Mouse (Mus musculus) midbrain, embryonic 15.5 days (tissue): Measurements from ENCODE around the gene Zfp276. TPM values are rescaled to one million over a fixed set of nuclear protein-coding genes. Genes with fewer than 3 reads are reported as not detected.
"Not testable (repeated sequence)": the region's sequence is repeated elsewhere in the genome, so short reads cannot be mapped to it uniquely, and the experiment has no call there.

Experiments used
- ATAC-seq: fragments of 200-750 bp; cut with Nextera tagmentation; replicated peaks from 2 replicates; pipeline ENCODE4 v1.8.0; 2017; ENCODE audit warnings: moderate TSS enrichment
- H3K27ac ChIP-seq: fragments of 300-500 bp; sonication (generic); 2 replicates; pipeline ENCODE4 v1.5.1; 2015; ENCODE audit warnings: mild to moderate bottlenecking, inconsistent platforms
- H3K27me3 ChIP-seq: fragments of 300-500 bp; sonication (generic); replicated peaks from 2 replicates; pipeline ENCODE4 v1.6.1; 2015; ENCODE audit warnings: inconsistent platforms
- H3K36me3 ChIP-seq: fragments of 300-500 bp; sonication (generic); replicated peaks from 2 replicates; pipeline ENCODE4 v1.6.1; 2015; ENCODE audit warnings: inconsistent platforms
- H3K4me1 ChIP-seq: fragments of 300-500 bp; sonication (generic); 2 replicates; pipeline ENCODE4 v1.6.1; 2015; ENCODE audit warnings: inconsistent platforms
- H3K4me2 ChIP-seq: fragments of 300-500 bp; sonication (generic); 2 replicates; pipeline ENCODE4 v1.6.1; 2015; ENCODE audit warnings: inconsistent platforms, mild to moderate bottlenecking, moderate library complexity
- H3K4me3 ChIP-seq: fragments of 300-500 bp; sonication (generic); 2 replicates; pipeline ENCODE4 v1.5.1; 2015; ENCODE audit warnings: mild to moderate bottlenecking, inconsistent platforms
- H3K9ac ChIP-seq: fragments of 300-500 bp; sonication (generic); 2 replicates; pipeline ENCODE4 v1.6.1; 2015; ENCODE audit warnings: mild to moderate bottlenecking, inconsistent platforms
- H3K9me3 ChIP-seq: fragments of 300-500 bp; sonication (generic); 2 replicates; pipeline ENCODE4 v1.6.1; 2016; ENCODE audit warnings: inconsistent platforms
- WGBS: fragments of 180-500 bp; shearing (Covaris S2); methylation state at CpG from one replicate; pipeline ENCODE4 v1.1.7; 2015; ENCODE audit warnings: mixed read lengths; 5-methylcytosine and 5-hydroxymethylcytosine counted together
- polyA plus RNA-seq: library from polyadenylated mRNA; unstranded; fragments of >200 nt; fragmentation: Nextera tagmentation; extraction: Ambion mirVana; gene quantifications from 2 replicates; pipeline ENCODE4 v1.2.1, GENCODE M21; 2015

Zfp276 gene
- polyA plus RNA-seq, 1 experiment from 2014 or later, result 28.2 TPM

DNA sequence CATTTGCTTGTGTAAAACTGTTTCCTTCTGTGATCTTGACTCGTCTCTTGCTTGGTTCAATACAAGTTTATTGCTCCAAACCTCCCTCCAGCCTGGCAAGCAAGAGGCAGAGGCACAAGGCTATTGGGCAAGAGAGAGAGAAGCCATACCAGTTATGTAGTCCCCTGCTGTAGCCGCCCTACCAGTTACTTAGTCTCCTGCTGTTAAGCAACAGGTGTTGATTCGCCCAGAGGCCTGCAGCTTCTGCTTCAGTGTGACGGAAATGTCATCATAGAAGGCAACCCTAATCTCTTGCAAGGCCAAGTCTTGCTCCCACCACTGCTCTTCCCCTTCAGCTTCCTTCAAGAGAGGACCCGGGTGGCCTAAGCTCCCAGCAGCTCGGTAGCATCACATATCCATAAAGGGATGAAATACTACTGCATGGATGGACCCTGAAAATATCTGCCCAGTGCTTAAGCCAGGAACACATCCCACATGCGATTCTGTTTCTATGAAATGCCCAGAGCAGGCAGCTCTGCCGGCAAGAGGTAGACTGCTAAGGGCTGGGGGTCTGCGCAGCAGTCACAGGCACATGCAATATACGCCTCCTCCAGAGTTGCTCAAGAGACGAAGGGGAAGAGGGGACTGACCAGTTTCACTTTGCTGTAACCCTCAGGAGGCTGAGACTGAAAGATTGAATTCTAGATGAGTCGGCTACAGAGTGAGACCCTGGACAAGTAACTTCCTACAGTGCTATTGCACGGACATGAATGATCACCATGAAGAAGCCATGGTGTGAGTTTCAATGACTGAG is 26.5 kb downstream of the Zfp276 start:
- Histone ChIP-seq H3K9ac (no peak overlapping the region), H3K36me3 (no peaks in the 10 kb centered on the region), H3K9me3 (no peaks in the 10 kb centered on the region), H3K4me3 (no peak overlapping the region), H3K4me1 (no peaks in the 10 kb centered on the region), H3K27me3 (no peaks in the 10 kb centered on the region), H3K27ac (no peak overlapping the region), H3K4me2 (no peak overlapping the region)
- 89% methylated on average over 13 of the region's 13 CpGs for WGBS
- ATAC-seq, result no peak

DNA sequence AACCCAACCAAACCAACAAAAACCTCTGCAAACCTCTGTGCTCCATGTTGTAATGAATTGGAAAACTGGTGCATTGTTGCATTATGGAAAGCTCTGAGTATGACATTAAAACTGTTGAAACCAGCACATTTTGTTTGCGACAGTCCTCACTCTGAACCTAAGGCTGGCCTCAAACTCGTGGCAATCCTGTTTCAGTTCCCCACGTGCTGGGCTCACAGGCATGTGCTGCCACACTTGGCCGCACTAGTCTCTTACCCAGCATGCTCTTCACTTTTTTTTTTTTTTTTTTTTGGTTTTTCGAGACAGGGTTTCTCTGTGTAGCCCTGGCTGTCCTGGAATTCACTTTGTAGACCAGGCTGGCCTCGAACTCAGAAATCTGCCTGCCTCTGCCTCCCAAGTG is 29.0 kb downstream of the Zfp276 start:
- H3K27me3 ChIP-seq, ATAC-seq, H3K36me3 ChIP-seq, H3K4me3 ChIP-seq, H3K4me2 ChIP-seq, H3K9ac ChIP-seq, H3K4me1 ChIP-seq, H3K9me3 ChIP-seq, H3K27ac ChIP-seq: not testable (repeated sequence)
- 95% methylated on average over 5 of the region's 6 CpGs for WGBS

DNA sequence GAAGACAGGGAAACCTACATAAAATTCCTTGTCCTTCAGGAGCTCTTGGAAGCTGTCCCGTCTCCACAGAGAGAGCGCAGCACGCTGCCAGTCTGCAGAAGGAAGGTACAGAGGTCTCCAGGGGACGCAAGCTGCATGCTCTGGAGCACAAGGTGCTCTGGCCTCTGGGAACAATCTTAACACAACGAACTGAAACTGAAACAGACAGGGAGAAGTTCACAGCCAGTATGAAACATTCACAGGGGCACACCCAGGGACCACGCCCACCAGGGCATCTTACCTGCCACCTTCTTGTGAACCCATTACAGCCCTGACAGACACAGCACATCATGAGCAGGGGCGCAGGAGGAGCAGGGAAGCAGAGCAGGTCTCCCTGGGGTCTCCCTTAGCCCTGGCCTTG is 30.0 kb downstream of the Zfp276 start:
- H3K9me3 ChIP-seq, result no peaks in the 10 kb centered on the region
- H3K36me3 ChIP-seq, result no peaks in the 10 kb centered on the region
- no peak overlapping the region for H3K9ac ChIP-seq
- WGBS, result 90% methylated on average over 7 of the region's 7 CpGs
- H3K4me3 ChIP-seq, result no peak overlapping the region
- H3K27me3 ChIP-seq, result no peaks in the 10 kb centered on the region
- no peaks in the 10 kb centered on the region for H3K4me1 ChIP-seq
- H3K4me2 ChIP-seq, result no peak overlapping the region
- no peak for ATAC-seq
- H3K27ac ChIP-seq, result no peak overlapping the region

DNA sequence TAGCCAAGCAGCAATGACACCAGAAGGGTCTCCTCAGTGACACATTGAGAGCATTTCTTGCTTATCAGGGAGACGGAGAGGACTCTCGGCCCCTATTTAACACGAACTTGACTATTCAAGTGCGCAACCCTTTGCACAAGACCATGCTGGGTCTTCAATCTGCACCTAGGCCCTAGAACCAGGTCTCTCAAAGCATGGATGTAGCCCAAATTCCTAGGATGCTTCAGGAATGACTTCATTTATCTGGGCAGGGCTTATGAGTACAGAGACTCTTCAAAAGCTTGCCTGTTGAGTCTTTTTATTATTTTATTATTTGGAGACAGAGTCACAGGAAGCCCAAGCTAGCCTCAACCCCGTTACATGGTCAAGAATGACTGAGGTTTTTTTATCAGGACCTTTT is 30.5 kb downstream of the Zfp276 start:
- H3K27me3 ChIP-seq, result no peaks in the 10 kb centered on the region
- WGBS, result 93% methylated on average over 5 of the region's 5 CpGs

DNA sequence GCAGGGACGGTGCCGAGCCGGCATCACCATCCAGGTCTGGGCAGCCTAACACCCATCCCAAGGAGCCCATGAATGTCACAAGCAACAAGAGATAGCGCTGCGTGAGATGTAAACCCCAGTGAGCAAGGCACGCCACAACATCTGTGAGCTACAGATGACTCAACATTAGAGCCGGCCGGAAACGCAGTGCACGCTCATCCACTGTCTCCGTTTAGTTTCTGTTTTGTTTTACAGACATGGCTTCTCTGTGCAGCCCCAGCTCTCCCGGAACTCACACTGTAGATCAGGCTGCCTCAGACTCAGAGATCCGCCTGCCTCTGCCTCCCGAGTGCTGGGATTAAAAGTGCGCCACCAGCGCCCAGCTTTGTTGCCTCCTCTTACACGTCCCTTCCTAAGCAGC is 33.4 kb downstream of the Zfp276 start:
- no peaks in the 10 kb centered on the region for H3K9me3 ChIP-seq
- H3K4me3 ChIP-seq, result no peak overlapping the region
- no peaks in the 10 kb centered on the region for H3K4me1 ChIP-seq
- 96% methylated on average over 17 of the region's 17 CpGs for WGBS
- no peak for ATAC-seq
- no peak overlapping the region for H3K9ac ChIP-seq
- no peak overlapping the region for H3K4me2 ChIP-seq
- H3K27me3 ChIP-seq, result no peaks in the 10 kb centered on the region
- H3K36me3 ChIP-seq, result no peaks in the 10 kb centered on the region
- H3K27ac ChIP-seq, result no peak overlapping the region

More for the DNA sequence above, 30.5 kb downstream of the Zfp276 start:
- no peak overlapping the region for H3K4me2 ChIP-seq
- no peak overlapping the region for H3K9ac ChIP-seq
- ATAC-seq, result no peak
- no peak overlapping the region for H3K27ac ChIP-seq
- no peaks in the 10 kb centered on the region for H3K36me3 ChIP-seq
- H3K9me3 ChIP-seq, result no peaks in the 10 kb centered on the region
- H3K4me1 ChIP-seq, result no peaks in the 10 kb centered on the region
- H3K4me3 ChIP-seq, result no peak overlapping the region

DNA sequence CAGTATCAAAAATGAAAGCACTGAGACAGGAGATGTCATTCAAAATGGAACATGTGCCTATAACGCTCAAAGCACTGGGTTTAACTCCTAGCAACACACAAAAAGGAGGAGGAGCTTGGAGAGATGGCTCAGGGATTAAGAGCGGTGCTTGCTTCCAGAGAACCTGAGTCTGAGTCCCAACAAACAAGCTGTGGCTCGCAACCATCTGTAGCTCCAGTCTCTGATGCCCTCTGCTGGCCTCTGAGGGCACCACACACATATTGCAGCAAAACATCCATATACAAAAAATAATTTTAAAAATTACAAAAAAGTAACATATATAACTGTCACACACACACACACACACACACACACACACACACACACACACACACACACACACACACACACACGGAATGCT is 36.2 kb downstream of the Zfp276 start:
- Histone ChIP-seq H3K9me3 (no peaks in the 10 kb centered on the region), H3K36me3 (no peaks in the 10 kb centered on the region), H3K4me1 (no peaks in the 10 kb centered on the region), H3K27me3 (no peaks in the 10 kb centered on the region), H3K4me3 (no peak overlapping the region), H3K27ac (no peak overlapping the region), H3K9ac (no peak overlapping the region), H3K4me2 (no peak overlapping the region)
- no peak for ATAC-seq
- 79% methylated on average over 4 of the region's 4 CpGs for WGBS

DNA sequence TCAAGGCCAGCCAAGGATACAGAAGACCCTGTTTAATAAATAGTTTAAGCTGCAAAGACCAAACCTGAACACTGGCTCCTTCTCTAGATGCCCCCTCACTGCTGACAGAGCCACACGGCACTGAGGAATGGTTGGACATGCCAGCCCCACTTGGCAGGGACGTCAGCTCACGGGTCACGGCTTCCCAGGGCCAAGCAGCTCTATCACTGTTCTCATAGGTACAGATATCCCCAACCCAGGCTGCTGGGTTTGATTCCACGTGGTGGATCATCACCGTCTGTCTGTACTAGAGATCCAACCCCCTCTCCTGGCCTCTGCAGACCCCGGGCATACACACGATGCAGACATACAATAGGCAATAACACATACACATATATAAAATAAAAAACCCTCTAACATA is 36.7 kb downstream of the Zfp276 start:
- Histone ChIP-seq H3K27ac (no peak overlapping the region), H3K9ac (no peak overlapping the region), H3K36me3 (no peaks in the 10 kb centered on the region), H3K4me3 (no peak overlapping the region), H3K4me2 (no peak overlapping the region), H3K9me3 (no peaks in the 10 kb centered on the region), H3K4me1 (no peaks in the 10 kb centered on the region), H3K27me3 (no peaks in the 10 kb centered on the region)
- WGBS, result 94% methylated on average over 8 of the region's 8 CpGs
- no peak for ATAC-seq

DNA sequence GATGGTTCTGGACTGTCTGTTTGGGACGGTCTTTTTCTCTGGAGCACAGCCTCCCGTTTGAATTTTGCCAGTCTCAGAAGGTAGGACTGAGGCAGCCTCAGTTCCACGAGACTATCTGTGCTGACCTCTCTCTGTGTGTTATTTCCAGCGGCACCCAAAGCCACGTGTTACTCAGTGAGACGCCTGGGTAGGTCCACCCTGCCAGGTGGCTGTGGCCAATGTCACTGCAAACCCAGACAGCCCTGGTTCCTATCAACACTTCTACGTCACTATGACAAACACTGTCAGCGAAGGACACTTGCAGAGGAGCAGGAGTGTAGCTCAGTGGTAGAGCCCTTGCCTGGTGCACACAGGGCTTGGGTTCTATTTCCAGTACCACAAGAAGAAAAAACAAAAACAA is 37.7 kb downstream of the Zfp276 start:
- no peak overlapping the region for H3K27ac ChIP-seq
- no peaks in the 10 kb centered on the region for H3K4me1 ChIP-seq
- H3K27me3 ChIP-seq, result no peaks in the 10 kb centered on the region
- H3K4me2 ChIP-seq, result no peak overlapping the region
- no peaks in the 10 kb centered on the region for H3K9me3 ChIP-seq
- 91% methylated on average over 8 of the region's 8 CpGs for WGBS
- ATAC-seq, result no peak
- no peaks in the 10 kb centered on the region for H3K36me3 ChIP-seq
- H3K9ac ChIP-seq, result no peak overlapping the region
- no peak overlapping the region for H3K4me3 ChIP-seq

DNA sequence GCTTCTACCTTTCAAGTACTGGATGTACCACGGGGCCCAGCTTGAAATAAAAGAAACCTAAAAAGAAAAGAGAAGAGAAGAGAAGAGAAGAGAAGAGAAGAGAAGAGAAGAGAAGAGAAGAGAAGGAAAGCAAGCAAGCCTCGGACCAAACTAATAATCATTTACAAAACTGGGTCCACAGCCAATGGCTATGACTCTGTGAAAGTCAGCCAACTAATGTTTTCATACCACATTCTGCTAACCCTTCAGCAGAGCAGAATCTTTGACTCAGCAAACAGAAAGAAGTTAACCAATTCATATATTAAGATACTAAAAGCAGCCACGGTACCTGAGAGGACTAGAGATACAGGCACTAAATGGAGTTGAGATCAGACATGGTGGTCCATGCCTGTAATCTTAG is 38.3 kb downstream of the Zfp276 start:
- 91% methylated on average over 3 of the region's 3 CpGs for WGBS
- no peak overlapping the region for H3K4me3 ChIP-seq
- no peak overlapping the region for H3K27ac ChIP-seq
- no peaks in the 10 kb centered on the region for H3K27me3 ChIP-seq
- H3K4me2 ChIP-seq, result no peak overlapping the region
- H3K9me3 ChIP-seq, result no peaks in the 10 kb centered on the region
- no peaks in the 10 kb centered on the region for H3K36me3 ChIP-seq
- no peak overlapping the region for H3K9ac ChIP-seq
- H3K4me1 ChIP-seq, result no peaks in the 10 kb centered on the region
- ATAC-seq, result no peak

DNA sequence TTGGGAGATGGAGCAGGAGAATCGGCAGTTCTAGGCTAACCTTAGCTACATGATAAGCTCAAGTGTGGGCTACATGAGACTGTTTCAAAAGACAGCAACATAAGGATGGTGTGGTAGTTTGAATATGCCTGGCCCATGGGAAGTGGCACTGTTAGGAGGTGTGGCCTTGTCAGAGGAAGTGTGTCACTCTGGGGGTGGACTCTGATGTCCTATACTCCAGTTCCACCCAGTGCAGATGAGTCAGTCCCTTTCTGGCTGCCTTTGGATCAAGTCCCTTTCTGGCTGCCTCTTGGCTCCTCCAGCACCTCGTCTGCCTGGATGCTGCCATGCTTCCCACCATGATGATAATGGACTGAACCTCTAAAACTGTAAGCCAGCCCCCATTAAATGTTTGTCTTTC is 38.8 kb downstream of the Zfp276 start:
- no peaks in the 10 kb centered on the region for H3K4me1 ChIP-seq
- H3K4me3 ChIP-seq, result no peak overlapping the region
- WGBS, result 94% methylated on average over 2 of the region's 2 CpGs
- no peak overlapping the region for H3K9ac ChIP-seq
- no peaks in the 10 kb centered on the region for H3K36me3 ChIP-seq
- no peak for ATAC-seq
- H3K27me3 ChIP-seq, result no peaks in the 10 kb centered on the region
- H3K4me2 ChIP-seq, result no peak overlapping the region
- no peak overlapping the region for H3K27ac ChIP-seq
- H3K9me3 ChIP-seq, result no peaks in the 10 kb centered on the region

DNA sequence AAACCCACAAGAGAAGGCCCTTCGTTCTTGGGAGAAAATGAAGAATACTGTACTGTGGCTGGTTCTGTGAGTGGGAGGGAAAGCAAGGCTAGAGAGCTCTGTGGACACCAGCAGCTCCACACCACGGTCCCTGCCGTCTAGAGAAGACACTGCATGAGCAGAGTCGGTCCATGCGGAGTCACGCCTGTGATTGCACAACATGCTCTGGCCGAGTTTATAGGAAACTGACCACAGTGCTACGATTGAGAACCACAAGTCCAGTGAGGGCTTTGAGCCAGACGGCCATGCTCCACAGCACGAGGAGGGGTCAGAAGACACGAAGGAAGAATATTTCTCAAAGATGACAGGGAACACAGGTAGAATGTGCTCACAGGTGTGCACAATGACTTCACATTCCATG is 44.3 kb downstream of the Zfp276 start:
- no peak for ATAC-seq
- no peaks in the 10 kb centered on the region for H3K9me3 ChIP-seq
- no peaks in the 10 kb centered on the region for H3K36me3 ChIP-seq
- H3K27ac ChIP-seq, result no peak overlapping the region
- H3K4me2 ChIP-seq, result no peak overlapping the region
- no peaks in the 10 kb centered on the region for H3K27me3 ChIP-seq
- H3K4me1 ChIP-seq, result no peaks in the 10 kb centered on the region
- no peak overlapping the region for H3K4me3 ChIP-seq
- WGBS, result 92% methylated on average over 11 of the region's 11 CpGs
- H3K9ac ChIP-seq, result no peak overlapping the region

DNA sequence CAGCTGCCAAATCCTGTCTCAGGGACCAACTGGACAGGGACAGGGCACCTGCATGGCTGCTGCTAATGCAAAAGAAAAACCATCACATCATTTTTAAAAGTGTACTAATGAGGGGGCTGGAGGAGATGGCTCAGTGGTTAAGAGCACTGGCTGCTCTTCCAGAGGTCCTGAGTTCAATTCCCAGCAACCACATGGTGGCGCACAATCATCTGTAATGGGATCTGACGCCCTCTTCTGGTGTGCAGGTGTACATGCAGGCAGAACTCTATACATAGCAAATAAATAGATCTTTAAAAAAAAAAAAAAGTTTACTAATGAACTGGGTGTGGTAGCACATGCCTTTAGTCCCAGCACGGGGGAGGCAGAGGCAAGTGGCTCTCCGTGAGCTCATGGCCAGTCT is 54.7 kb downstream of the Zfp276 start:
- 70% methylated on average over 4 of the region's 4 CpGs for WGBS
- Histone ChIP-seq H3K9ac (no peak overlapping the region), H3K27me3 (no peaks in the 10 kb centered on the region), H3K4me3 (no peak overlapping the region), H3K4me1 (no peaks in the 10 kb centered on the region), H3K36me3 (no peaks in the 10 kb centered on the region), H3K4me2 (no peak overlapping the region), H3K27ac (no peak overlapping the region), H3K9me3 (no peaks in the 10 kb centered on the region)
- ATAC-seq, result no peak

DNA sequence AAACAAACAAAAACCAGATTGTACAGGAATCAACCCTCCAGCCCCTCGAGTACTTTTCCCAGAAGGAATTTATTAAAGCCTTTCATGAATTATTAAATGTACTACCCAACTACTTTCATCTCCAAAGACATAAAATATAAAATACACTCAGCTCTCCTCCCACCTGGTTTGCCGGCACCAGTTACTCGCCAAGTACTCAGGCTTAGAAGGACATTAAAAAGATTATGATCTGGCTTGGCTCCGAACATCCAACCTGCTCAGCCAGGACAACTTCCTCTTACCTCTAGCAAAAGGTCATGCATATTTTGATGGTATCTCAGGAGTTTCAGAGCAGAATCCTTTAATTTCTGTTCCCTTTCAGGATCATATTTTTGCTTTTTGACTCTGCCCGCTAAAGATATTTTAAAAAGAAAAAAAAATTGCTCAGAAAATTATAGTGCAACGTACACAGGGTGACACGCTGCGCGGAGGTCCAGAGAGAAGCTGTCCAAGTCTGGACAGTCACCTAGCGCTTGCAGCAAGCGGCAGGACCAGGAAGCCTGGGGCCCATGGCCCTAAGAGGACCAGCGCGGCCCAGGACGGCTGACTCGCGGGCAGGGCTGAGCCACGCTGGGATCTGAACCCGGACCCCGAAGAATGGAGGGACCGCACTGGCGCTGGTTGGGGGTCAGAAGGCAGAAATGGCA is 63.9 kb downstream of the Zfp276 start:
- no peaks in the 10 kb centered on the region for H3K9me3 ChIP-seq
- H3K9ac ChIP-seq, result peak overlapping the region; percentile 47
- no peaks in the 10 kb centered on the region for H3K36me3 ChIP-seq
- no peaks in the 10 kb centered on the region for H3K27me3 ChIP-seq
- peak overlapping the region; percentile 98 for H3K4me2 ChIP-seq
- WGBS, result 6% methylated on average over 21 of the region's 21 CpGs
- H3K4me1 ChIP-seq, result peaks cover 14% of the 10 kb centered on the region
- ATAC-seq, result peak; percentile 83
- peak overlapping the region; percentile 52 for H3K4me3 ChIP-seq
- H3K27ac ChIP-seq, result no peak overlapping the region
